Mouse (Mus musculus) limb, embryonic 12.5 days (tissue): ENCODE data around the gene Prkcsh. TPM values are rescaled to one million over a fixed set of nuclear protein-coding genes. Genes with fewer than 3 reads are reported as not detected.

Experiments
- ATAC-seq: fragments of 200-750 bp; cut with Nextera tagmentation; 2 replicates; pipeline ENCODE4 v1.8.0; 2017; ENCODE audit warnings: low read depth, moderate TSS enrichment; ENCODE audit not compliant: insufficient number of reproducible peaks, insufficient read depth, low FRiP score, low TSS enrichment
- H3K27ac ChIP-seq: fragments of 300-500 bp; sonication (generic); 2 replicates; pipeline ENCODE4 v1.5.1; 2016; ENCODE audit warnings: mild to moderate bottlenecking, moderate library complexity
- H3K27me3 ChIP-seq: fragments of 300-500 bp; sonication (generic); 2 replicates; pipeline ENCODE4 v1.6.1; 2016; ENCODE audit warnings: mild to moderate bottlenecking, moderate library complexity
- H3K36me3 ChIP-seq: fragments of 300-500 bp; sonication (generic); 2 replicates; pipeline ENCODE4 v1.6.1; 2016; ENCODE audit warnings: mild to moderate bottlenecking, moderate library complexity
- H3K4me1 ChIP-seq: fragments of 300-500 bp; sonication (generic); replicated peaks from 2 replicates; pipeline ENCODE4 v1.6.1; 2016
- H3K4me2 ChIP-seq: fragments of 300-500 bp; sonication (generic); 2 replicates; pipeline ENCODE4 v1.6.1; 2016; ENCODE audit warnings: mild to moderate bottlenecking, moderate library complexity
- H3K4me3 ChIP-seq: fragments of 300-500 bp; sonication (generic); replicated peaks from 2 replicates; pipeline ENCODE4 v1.5.1; 2016; ENCODE audit warnings: mild to moderate bottlenecking
- H3K9ac ChIP-seq: fragments of 300-500 bp; sonication (generic); replicated peaks from 2 replicates; pipeline ENCODE4 v1.6.1; 2016; ENCODE audit warnings: mild to moderate bottlenecking, moderate library complexity
- H3K9me3 ChIP-seq: fragments of 300-500 bp; sonication (generic); 2 replicates; pipeline ENCODE4 v1.6.1; 2016; ENCODE audit warnings: mild to moderate bottlenecking, moderate library complexity
- WGBS: fragments of 180-500 bp; shearing (Covaris S2); methylation state at CpG from one replicate; pipeline ENCODE4 v1.1.7; 2016; 5-methylcytosine and 5-hydroxymethylcytosine counted together
- polyA plus RNA-seq: library from polyadenylated mRNA; unstranded; fragments of >200 nt; fragmentation: Nextera tagmentation; extraction: Ambion mirVana; gene quantifications from 2 replicates; pipeline ENCODE4 v1.2.1, GENCODE M21; 2016

Prkcsh gene
- polyA plus RNA-seq, 1 experiment from 2014 or later = 108 TPM

GRCm38 (mm10) chr9:21988421-21989101 is 14.0 kb upstream of the Prkcsh start:
- under 1% methylated on average over 32 of the region's 32 CpGs for WGBS
- ATAC-seq = no peak; the same call in 1 of the 2 replicates

GRCm38 (mm10) chr9:21989230-21990110 is 13.1 kb upstream of the Prkcsh start, which contains the start of gene Rgl3:
Gene Rgl3 (minus strand): TSS chr9:21989446.
- WGBS = under 1% methylated on average over 42 of the region's 42 CpGs
- peaks cover 92% of the 10 kb centered on the region for H3K27me3 ChIP-seq
- no peak within 1 kb of the TSS for H3K27ac ChIP-seq
- H3K4me1 ChIP-seq = peaks cover 21% of the 10 kb centered on the region
- H3K36me3 ChIP-seq = no peaks in the 10 kb centered on the region
- H3K4me2 ChIP-seq = peak within 1 kb of the TSS; percentile 76
- no peaks in the 10 kb centered on the region for H3K9me3 ChIP-seq
- ATAC-seq = no peak
- H3K9ac ChIP-seq = peak within 1 kb of the TSS; percentile 42
- H3K4me3 ChIP-seq = peak within 1 kb of the TSS; percentile 47

More at GRCm38 (mm10) chr9:21988421-21989101, 14.0 kb upstream of the Prkcsh start:
- H3K4me2 ChIP-seq = peak overlapping the region; percentile 76
- H3K4me1 ChIP-seq = peaks cover 21% of the 10 kb centered on the region
- H3K9ac ChIP-seq = peak overlapping the region; percentile 42
- no peaks in the 10 kb centered on the region for H3K36me3 ChIP-seq
- H3K27ac ChIP-seq = no peak overlapping the region
- H3K27me3 ChIP-seq = peaks cover 95% of the 10 kb centered on the region
- peak overlapping the region; percentile 47 for H3K4me3 ChIP-seq
- H3K9me3 ChIP-seq = no peaks in the 10 kb centered on the region

- Histone ChIP-seq H3K27ac (no peak overlapping the region), H3K9ac (no peak overlapping the region), H3K27me3 (peaks cover 70% of the 10 kb centered on the region), H3K4me2 (no peak overlapping the region), H3K9me3 (no peaks in the 10 kb centered on the region), H3K4me1 (peaks cover 21% of the 10 kb centered on the region), H3K4me3 (no peak overlapping the region), H3K36me3 (no peaks in the 10 kb centered on the region)
- WGBS = 80% methylated on average over 4 of the region's 4 CpGs
- ATAC-seq = no peak
Observed at GRCm38 (mm10) chr9:21992227-21992626, 10.4 kb upstream of the Prkcsh start.

GRCm38 (mm10) chr9:21996178-21996867 is 6.3 kb upstream of the Prkcsh start:
- no peaks in the 10 kb centered on the region for H3K4me1 ChIP-seq
- WGBS = 82% methylated on average over 3 of the region's 3 CpGs
- H3K27me3 ChIP-seq = peaks cover 31% of the 10 kb centered on the region
- ATAC-seq = no peak
- no peak overlapping the region for H3K9ac ChIP-seq
- H3K4me2 ChIP-seq = no peak overlapping the region
- H3K9me3 ChIP-seq = no peaks in the 10 kb centered on the region
- H3K36me3 ChIP-seq = no peaks in the 10 kb centered on the region
- H3K27ac ChIP-seq = no peak overlapping the region
- H3K4me3 ChIP-seq = no peak overlapping the region

- 88% methylated on average over 6 of the region's 6 CpGs for WGBS
- Histone ChIP-seq H3K4me3 (no peak overlapping the region), H3K9ac (no peak overlapping the region), H3K9me3 (no peaks in the 10 kb centered on the region), H3K27ac (no peak overlapping the region), H3K36me3 (peaks cover 15% of the 10 kb centered on the region), H3K27me3 (peaks cover 5% of the 10 kb centered on the region), H3K4me1 (peaks cover 25% of the 10 kb centered on the region), H3K4me2 (no peak overlapping the region)
- ATAC-seq = no peak
Observed at GRCm38 (mm10) chr9:22000296-22000695, 2.3 kb upstream of the Prkcsh start.

GRCm38 (mm10) chr9:22001633-22002032 is 973 bp upstream of the Prkcsh start:
- no peak overlapping the region for H3K9ac ChIP-seq
- no peak overlapping the region for H3K27ac ChIP-seq
- H3K4me2 ChIP-seq = peak overlapping the region; percentile 70; the same call in 1 of the 2 replicates
- peaks cover 28% of the 10 kb centered on the region for H3K36me3 ChIP-seq
- ATAC-seq = no peak
- no peak overlapping the region for H3K4me3 ChIP-seq
- no peaks in the 10 kb centered on the region for H3K9me3 ChIP-seq
- 81% methylated on average over 4 of the region's 4 CpGs for WGBS
- peaks cover 5% of the 10 kb centered on the region for H3K27me3 ChIP-seq
- H3K4me1 ChIP-seq = peaks cover 25% of the 10 kb centered on the region

- WGBS = under 1% methylated on average over 18 of the region's 18 CpGs
- H3K27ac ChIP-seq = peak overlapping the region; percentile 53
- no peak for ATAC-seq
Observed at GRCm38 (mm10) chr9:22003163-22003554, 553 bp downstream of the Prkcsh start.

GRCm38 (mm10) chr9:22004546-22004945 is 1.9 kb downstream of the Prkcsh start:
- Histone ChIP-seq H3K9ac (no peak overlapping the region; the same call in 1 of the 2 replicates), H3K9me3 (no peaks in the 10 kb centered on the region), H3K4me1 (peaks cover 25% of the 10 kb centered on the region), H3K36me3 (peaks cover 57% of the 10 kb centered on the region), H3K27ac (no peak overlapping the region), H3K4me3 (peak overlapping the region; percentile 61; the same call in 1 of the 2 replicates), H3K27me3 (no peaks in the 10 kb centered on the region), H3K4me2 (peak overlapping the region; percentile 85)
- ATAC-seq = no peak
- WGBS = 92% methylated on average over 12 of the region's 12 CpGs

More at GRCm38 (mm10) chr9:22003163-22003554, 553 bp downstream of the Prkcsh start:
- H3K4me1 ChIP-seq = peaks cover 25% of the 10 kb centered on the region
- peak overlapping the region; percentile 85 for H3K4me2 ChIP-seq
- no peaks in the 10 kb centered on the region for H3K9me3 ChIP-seq
- H3K36me3 ChIP-seq = peaks cover 43% of the 10 kb centered on the region
- no peaks in the 10 kb centered on the region; the same call in 1 of the 2 replicates for H3K27me3 ChIP-seq
- peak overlapping the region; percentile 66 for H3K9ac ChIP-seq
- peak overlapping the region; percentile 61 for H3K4me3 ChIP-seq

- Histone ChIP-seq H3K9me3 (no peaks in the 10 kb centered on the region), H3K27me3 (no peaks in the 10 kb centered on the region), H3K4me3 (no peak overlapping the region), H3K9ac (no peak overlapping the region), H3K4me1 (no peaks in the 10 kb centered on the region; the same call in 1 of the 2 replicates), H3K4me2 (no peak overlapping the region), H3K27ac (no peak overlapping the region), H3K36me3 (peaks cover 88% of the 10 kb centered on the region)
- WGBS = 94% methylated on average over 5 of the region's 5 CpGs
- no peak for ATAC-seq
Observed at GRCm38 (mm10) chr9:22011055-22011454, 8.4 kb downstream of the Prkcsh start.

GRCm38 (mm10) chr9:22012731-22013130 is 10.1 kb downstream of the Prkcsh start:
- Histone ChIP-seq H3K4me3 (no peak overlapping the region), H3K4me1 (no peaks in the 10 kb centered on the region), H3K27me3 (no peaks in the 10 kb centered on the region), H3K9ac (no peak overlapping the region), H3K27ac (no peak overlapping the region), H3K36me3 (peaks cover 72% of the 10 kb centered on the region), H3K9me3 (no peaks in the 10 kb centered on the region), H3K4me2 (no peak overlapping the region)
- no peak for ATAC-seq
- WGBS = 93% methylated on average over 13 of the region's 13 CpGs

GRCm38 (mm10) chr9:22016245-22016644 is 13.6 kb downstream of the Prkcsh start:
- H3K4me3 ChIP-seq = no peak overlapping the region
- H3K27ac ChIP-seq = no peak overlapping the region
- no peaks in the 10 kb centered on the region for H3K4me1 ChIP-seq
- H3K9me3 ChIP-seq = no peaks in the 10 kb centered on the region
- no peaks in the 10 kb centered on the region for H3K27me3 ChIP-seq
- no peak overlapping the region for H3K4me2 ChIP-seq
- no peak for ATAC-seq
- 69% methylated on average over 10 of the region's 10 CpGs for WGBS
- H3K9ac ChIP-seq = no peak overlapping the region; the same call in 1 of the 2 replicates
- H3K36me3 ChIP-seq = peaks cover 37% of the 10 kb centered on the region
